Mouse (Mus musculus) liver, embryonic 13.5 days (tissue): ENCODE results near the gene AV320801. TPM values are rescaled to one million over a fixed set of nuclear protein-coding genes. Genes with fewer than 3 reads are reported as not detected.
"Not testable (repeated sequence)": the region's sequence is repeated elsewhere in the genome, so short reads cannot be mapped to it uniquely, and the experiment has no call there.

Experiments
- ATAC-seq: fragments of 200-750 bp; cut with Nextera tagmentation; 2 replicates; pipeline ENCODE4 v1.8.0; 2017; ENCODE audit warnings: low read depth, mild to moderate bottlenecking, moderate number of reproducible peaks, moderate library complexity
- DNase-seq: peaks from one replicate; pipeline ENCODE4 v3.0.0; 2022
- H3K27ac ChIP-seq: fragments of 300-500 bp; sonication (generic); 2 replicates; pipeline ENCODE4 v1.5.1; 2015; ENCODE audit warnings: moderate library complexity, mild to moderate bottlenecking, inconsistent platforms
- H3K27me3 ChIP-seq: fragments of 300-500 bp; sonication (generic); 2 replicates; pipeline ENCODE4 v1.6.1; 2015; ENCODE audit warnings: mild to moderate bottlenecking, inconsistent platforms
- H3K36me3 ChIP-seq: fragments of 300-500 bp; sonication (generic); 2 replicates; pipeline ENCODE4 v1.6.1; 2015; ENCODE audit warnings: mild to moderate bottlenecking, inconsistent platforms
- H3K4me1 ChIP-seq: fragments of 300-500 bp; sonication (generic); replicated peaks from 2 replicates; pipeline ENCODE4 v1.6.1; 2015; ENCODE audit warnings: inconsistent platforms
- H3K4me2 ChIP-seq: fragments of 300-500 bp; sonication (generic); 2 replicates; pipeline ENCODE4 v1.6.1; 2015; ENCODE audit warnings: inconsistent platforms, mild to moderate bottlenecking, moderate library complexity
- H3K4me3 ChIP-seq: fragments of 300-500 bp; sonication (generic); replicated peaks from 2 replicates; pipeline ENCODE4 v1.5.1; 2015; ENCODE audit warnings: mild to moderate bottlenecking, inconsistent platforms
- H3K9ac ChIP-seq: fragments of 300-500 bp; sonication (generic); 2 replicates; pipeline ENCODE4 v1.6.1; 2015; ENCODE audit warnings: mild to moderate bottlenecking, inconsistent platforms
- H3K9me3 ChIP-seq: fragments of 300-500 bp; sonication (generic); replicated peaks from 2 replicates; pipeline ENCODE4 v1.6.1; 2016; ENCODE audit warnings: inconsistent platforms
- WGBS: fragments of 180-500 bp; shearing (Covaris S2); methylation state at CpG from one replicate; pipeline ENCODE4 v1.1.7; 2015; ENCODE audit not compliant: insufficient replicate concordance; 5-methylcytosine and 5-hydroxymethylcytosine counted together
- polyA plus RNA-seq: library from polyadenylated mRNA; unstranded; fragments of >200 nt; fragmentation: Nextera tagmentation; extraction: Ambion mirVana; gene quantifications from 2 replicates; pipeline ENCODE4 v1.2.1, GENCODE M21; 2015

AV320801 gene
- polyA plus RNA-seq = not detected in 2 replicates

GRCm38 (mm10) chrX:135494288-135494687 is at the start of gene AV320801:
AV320801 (plus strand) TSS chrX:135494588.
- not testable (repeated sequence) for H3K4me2 ChIP-seq, H3K9me3 ChIP-seq, H3K36me3 ChIP-seq, H3K4me3 ChIP-seq, DNase-seq, H3K27me3 ChIP-seq, H3K4me1 ChIP-seq, ATAC-seq, H3K9ac ChIP-seq, H3K27ac ChIP-seq
- 83% methylated on average over 5 of the region's 14 CpGs for WGBS

- H3K4me2 ChIP-seq, ATAC-seq, H3K27me3 ChIP-seq, H3K9me3 ChIP-seq, H3K4me3 ChIP-seq, H3K27ac ChIP-seq, H3K4me1 ChIP-seq, H3K36me3 ChIP-seq, H3K9ac ChIP-seq, DNase-seq: not testable (repeated sequence)
- no CpG with 5 or more reads among the region's 3 CpGs for WGBS
Observed at GRCm38 (mm10) chrX:135464160-135464559, 30.2 kb upstream of the AV320801 start.

GRCm38 (mm10) chrX:135481902-135482301 is 12.5 kb upstream of the AV320801 start:
- no CpG with 5 or more reads among the region's 6 CpGs for WGBS
- H3K27ac ChIP-seq, H3K9ac ChIP-seq, ATAC-seq, H3K4me2 ChIP-seq, H3K9me3 ChIP-seq, DNase-seq, H3K4me3 ChIP-seq, H3K36me3 ChIP-seq, H3K27me3 ChIP-seq, H3K4me1 ChIP-seq: not testable (repeated sequence)

GRCm38 (mm10) chrX:135483183-135483582 is 11.2 kb upstream of the AV320801 start:
- H3K4me3 ChIP-seq, H3K27ac ChIP-seq, ATAC-seq: not testable (repeated sequence)

More at GRCm38 (mm10) chrX:135483183-135483582, 11.2 kb upstream of the AV320801 start:
- not testable (repeated sequence) for H3K9ac ChIP-seq, H3K4me1 ChIP-seq, H3K27me3 ChIP-seq, H3K9me3 ChIP-seq, H3K4me2 ChIP-seq, DNase-seq, H3K36me3 ChIP-seq
- no CpG with 5 or more reads among the region's 3 CpGs for WGBS

Other genes starting within 250 kb of the AV320801 start
- gene Pramel3, start 192.3 kb upstream of the AV320801 start, polyA plus RNA-seq = not detected in 2 replicates
- not detected in 2 replicates for gene Gm5128, start 121.3 kb upstream of the AV320801 start, polyA plus RNA-seq
- gene Gm7903, start 60.8 kb upstream of the AV320801 start, polyA plus RNA-seq = not detected in 2 replicates
- gene Nxf7, start 104.2 kb downstream of the AV320801 start, polyA plus RNA-seq = 0.14 TPM in 1 of 2 replicates, not detected in the other
- gene Prame, start 133.1 kb downstream of the AV320801 start, polyA plus RNA-seq = not detected in 2 replicates
- not detected in 2 replicates for gene Tcp11x2, start 199.2 kb downstream of the AV320801 start, polyA plus RNA-seq
- not detected in 2 replicates for gene Tmsb15a, start 230.7 kb downstream of the AV320801 start, polyA plus RNA-seq
- gene Armcx5, start 248.1 kb downstream of the AV320801 start, polyA plus RNA-seq = 3.5 and 3.8 TPM in 2 replicates
- gene Gprasp1, start 248.1 kb downstream of the AV320801 start, polyA plus RNA-seq = 8.3 and 9.5 TPM in 2 replicates